Mouse (Mus musculus) monocyte, adult 2 months (primary cell): ENCODE data around the gene Rsph3b.
"Not testable (repeated sequence)": the region's sequence is repeated elsewhere in the genome, so short reads cannot be mapped to it uniquely, and the experiment has no call there.

Experiments used
- DNase-seq, 2 experiments: peaks; one replicate each; pipeline ENCODE4 v3.0.0; 2022; ENCODE audit warnings: low spot score in 2 of 2, low read depth in 1 of 2

Rsph3b gene

DNA sequence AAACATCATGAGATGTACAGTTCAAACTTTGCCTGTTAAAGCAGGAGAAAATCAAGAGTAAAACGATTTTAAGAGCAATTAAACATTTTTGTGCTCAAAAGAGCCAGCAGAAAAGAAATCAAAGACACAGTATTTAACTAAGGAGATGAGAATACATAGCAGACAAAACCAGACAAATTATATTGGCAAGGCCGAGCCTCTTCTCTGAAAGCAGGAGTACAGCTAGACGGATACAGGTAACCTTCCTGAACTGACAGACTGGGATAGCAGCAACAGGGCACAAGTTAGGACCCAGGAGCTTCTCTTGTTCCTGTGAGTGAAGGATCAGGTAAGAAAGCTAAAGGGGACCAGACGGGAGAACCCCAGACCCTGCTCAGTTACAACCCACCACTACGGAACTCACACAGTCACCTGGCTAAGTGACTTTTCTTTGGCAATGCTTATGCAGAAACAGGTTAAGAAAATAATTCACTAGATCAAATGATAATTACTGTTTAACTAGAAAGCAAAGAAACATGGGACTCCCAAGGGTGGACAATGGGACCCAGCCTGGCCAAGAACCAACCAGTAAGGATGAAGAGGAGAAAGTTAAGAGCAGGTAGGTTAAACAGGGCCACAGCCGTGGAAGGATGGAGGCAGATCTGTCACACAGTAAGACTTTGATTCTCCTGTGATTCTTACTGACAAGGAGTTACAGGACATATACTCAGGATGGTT, 11.2 kb upstream of the Rsph3b start:
- not testable (repeated sequence) for DNase-seq

DNA sequence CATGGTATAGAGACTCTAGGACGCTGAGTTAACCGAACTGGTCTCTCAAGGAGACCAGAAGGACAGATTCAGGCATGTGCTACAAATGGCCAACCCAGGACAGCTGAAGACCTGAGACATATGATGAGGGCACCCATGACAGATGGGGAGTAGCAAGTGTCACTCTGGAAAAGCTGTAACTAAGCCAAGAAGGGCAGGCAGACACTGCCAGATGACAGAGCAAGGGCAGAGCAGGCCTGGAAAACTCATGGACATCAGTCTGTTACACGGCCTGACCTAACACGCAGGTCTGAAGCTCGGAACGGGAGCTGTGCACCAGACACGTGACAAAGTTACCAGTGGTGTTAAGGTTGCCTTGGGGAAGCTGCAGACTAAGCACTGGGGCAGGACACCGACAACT, 10.4 kb upstream of the Rsph3b start:
- not testable (repeated sequence) for DNase-seq

DNA sequence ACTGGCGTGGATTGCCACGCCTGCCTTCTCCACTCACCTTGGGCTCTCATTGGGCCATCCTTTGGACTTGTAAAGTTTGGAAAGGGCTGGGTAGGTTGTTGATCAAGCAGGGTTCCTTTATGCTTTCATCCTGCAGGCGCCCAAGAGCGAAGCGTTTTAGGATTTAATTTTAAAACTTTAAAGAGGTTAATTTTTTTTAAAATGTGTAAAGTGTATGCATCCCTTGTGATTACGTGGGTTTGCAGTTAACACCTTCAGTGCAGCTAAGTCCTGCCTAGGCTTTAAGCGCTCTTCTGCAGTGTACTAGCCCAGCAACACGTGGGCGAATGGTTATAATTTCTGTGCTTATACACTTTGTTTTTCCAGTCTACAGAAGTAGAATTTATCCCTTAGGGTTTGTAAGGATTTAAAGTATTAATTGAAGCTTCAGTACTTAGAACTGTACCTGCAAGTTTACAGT, 317 bp upstream of the Rsph3b start:
- DNase-seq = not testable (repeated sequence)

DNA sequence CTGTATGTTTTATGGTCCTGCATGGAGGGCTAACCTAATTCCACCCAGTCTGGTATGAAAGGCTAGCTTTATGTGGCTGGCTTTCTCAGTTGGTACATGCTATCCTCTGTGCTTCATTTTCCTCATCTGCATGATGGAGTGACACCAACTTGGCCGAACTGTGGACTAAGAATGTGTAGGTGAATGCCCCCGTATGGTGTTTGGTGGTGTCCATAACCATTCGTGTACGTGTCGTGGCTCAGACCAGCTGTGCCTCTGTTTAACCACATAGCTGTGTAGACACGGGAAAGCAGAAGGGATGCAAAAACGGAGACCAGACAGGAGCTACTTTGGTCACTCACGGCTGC, 872 bp downstream of the Rsph3b start:
- not testable (repeated sequence) for DNase-seq

DNA sequence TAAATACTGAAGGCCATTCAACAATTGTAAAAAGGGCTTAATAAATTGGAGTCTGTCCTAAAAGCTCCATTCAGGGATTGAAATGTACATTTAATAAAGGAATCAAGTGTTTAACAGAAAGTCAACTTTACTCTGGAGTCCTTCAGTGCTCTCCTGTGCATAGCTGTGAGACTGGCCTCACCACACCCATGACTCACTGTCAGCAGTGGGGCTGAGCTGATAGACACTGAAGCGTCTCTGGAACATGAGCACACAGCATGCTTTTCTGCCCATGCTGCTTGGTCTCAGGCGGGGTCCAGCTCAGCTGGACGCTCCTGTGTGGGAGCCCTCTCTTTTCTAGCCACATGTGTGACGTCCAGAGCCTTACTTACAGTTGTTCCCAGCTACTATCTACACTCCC, 5.9 kb downstream of the Rsph3b start:
- not testable (repeated sequence) for DNase-seq

DNA sequence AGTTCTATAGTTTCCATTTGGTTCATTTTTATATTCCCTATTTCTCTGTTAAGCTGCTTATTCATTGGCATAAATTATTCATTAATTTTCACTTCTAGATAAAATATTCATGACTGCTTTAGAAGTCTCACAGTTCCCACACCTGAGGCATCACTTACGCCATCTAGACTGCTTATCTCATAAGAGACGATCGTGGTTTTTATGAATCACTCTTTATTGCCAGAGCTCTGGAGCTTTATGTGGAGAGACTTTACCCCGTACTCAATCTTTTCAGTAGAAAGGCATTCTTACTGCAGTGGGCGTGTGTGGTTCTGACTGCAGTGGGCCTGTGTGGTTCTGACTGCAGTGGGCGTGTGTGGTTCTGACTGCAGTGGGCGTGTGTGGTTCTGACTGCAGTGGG, 16.9 kb downstream of the Rsph3b start:
- not testable (repeated sequence) for DNase-seq

DNA sequence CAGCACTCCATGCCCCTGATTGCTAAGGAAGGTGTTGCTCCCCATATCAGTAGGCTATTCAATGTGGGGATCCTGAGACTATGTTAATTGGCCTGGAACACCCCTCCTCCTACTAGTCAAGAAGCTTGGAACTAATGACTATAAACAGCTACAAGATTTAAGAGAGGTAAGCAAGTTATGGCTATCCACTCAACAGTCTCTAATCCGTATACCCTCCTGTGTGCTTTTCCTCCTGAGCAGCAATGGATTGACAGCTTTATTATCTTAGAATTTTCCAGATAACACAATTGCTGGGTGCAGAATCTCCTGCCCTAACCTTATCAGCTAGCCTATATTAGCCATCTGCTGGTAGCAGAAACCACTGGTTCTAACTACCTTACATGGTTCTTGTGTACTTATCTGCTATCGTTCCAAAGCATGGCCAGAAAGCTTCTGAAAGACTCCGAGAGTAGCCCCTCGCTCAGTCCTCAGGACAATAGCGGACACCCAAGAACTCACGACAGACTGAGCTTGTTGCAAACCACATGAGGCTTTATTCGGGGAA, 28.1 kb downstream of the Rsph3b start:
- DNase-seq = not testable (repeated sequence)

DNA sequence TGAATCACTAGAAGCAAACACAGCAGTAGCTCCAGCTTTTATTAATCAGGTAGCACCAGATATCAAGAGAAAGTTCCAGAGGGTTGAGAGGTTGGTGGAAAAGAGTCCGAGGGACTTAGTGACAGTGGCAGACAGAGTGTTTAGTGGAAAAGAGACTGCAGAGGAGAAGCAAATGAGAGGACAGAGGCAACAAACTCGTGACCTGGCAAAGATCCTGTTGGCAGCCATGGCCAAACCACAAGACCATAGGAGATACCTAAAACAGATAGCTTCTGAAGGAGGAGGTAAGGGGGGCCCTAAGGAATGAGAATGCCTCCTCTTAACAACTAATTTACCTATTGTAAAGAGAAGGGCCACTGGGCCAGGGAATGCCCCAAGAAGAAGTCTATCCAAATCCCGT, 29.1 kb downstream of the Rsph3b start:
- DNase-seq = not testable (repeated sequence)

DNA sequence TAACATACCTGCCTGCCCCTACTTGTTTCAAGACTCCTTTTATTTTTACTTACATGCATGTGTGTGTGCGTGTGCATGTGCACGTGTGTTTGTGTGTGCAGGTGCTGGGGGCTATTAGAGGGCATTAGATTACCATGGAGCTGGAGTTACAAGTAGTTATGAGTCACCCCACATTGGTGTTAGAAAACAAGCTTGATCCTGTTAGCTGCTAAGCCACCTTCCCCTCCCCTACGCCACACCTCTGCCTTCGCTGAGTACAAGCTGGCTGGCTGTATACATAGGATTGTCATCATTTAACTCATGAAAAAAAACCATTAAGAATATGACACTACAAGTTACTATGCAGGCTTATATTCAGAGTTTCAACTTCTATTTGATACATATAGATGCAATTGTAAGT, 33.2 kb downstream of the Rsph3b start:
- not testable (repeated sequence) for DNase-seq

DNA sequence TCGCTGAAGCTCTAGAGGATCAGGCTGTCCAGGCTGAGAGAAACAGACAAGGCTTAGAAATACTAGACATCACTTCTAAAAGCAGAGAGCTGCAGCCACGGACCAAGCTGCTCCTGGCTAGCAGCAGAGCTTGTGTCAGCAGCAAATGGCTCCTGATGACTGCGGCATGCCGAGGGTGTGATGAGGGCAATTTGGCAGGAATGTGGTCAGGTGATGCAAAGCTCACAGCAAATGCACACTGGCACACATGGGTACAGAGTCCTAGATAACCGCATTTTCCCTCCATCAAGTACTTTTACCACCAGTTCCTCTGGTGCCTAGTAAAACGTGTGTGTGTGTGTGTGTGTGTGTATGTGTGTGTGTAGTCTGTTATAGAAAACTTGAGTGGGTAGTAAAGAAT, 34.4 kb downstream of the Rsph3b start:
- not testable (repeated sequence) for DNase-seq

DNA sequence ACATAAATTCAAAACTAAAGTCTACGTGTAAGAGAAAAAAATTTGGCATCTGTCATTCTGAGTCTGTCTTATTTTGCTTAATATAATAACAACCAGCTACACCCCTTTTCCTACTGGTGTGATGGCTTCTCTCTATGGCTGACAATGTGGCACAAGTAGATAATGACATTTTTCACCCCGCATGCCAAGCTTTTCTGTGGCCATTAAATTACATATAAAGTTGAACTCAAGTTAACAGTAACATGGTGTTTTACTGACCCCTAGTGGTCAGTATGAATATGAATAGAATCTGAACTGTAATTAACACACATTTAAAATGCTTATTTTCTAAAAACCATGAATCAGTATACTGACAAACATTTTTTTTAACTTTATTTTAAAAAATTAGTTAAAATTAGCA, 48.1 kb downstream of the Rsph3b start:
- DNase-seq = not testable (repeated sequence)

DNA sequence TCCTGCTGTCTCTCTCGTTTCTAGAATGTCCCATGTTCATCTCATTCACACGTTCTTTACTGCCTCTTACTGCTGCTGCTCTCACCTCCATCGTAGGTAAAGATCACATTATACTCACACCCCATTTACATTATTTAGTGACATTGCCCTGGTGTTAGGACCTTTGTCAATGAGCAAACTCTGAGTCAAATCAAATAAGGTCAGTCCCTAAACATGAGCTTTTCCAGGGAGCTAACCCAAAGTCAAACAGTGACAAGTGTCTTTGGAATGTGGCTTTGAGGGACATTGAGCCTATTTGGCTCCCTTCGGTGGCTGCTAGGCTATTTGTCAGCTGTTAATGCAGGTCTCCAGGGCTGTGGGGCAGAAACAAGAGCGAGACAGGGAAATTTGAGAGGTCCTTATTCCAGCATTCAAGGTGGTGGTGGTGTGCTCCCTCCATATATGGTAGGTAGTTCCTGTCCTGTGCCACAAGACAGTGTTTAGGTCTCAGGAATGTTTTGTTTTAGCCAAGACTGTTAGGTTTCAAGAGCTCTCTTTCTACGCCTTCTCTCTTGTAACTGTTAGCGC, 50.4 kb downstream of the Rsph3b start:
- not testable (repeated sequence) for DNase-seq

DNA sequence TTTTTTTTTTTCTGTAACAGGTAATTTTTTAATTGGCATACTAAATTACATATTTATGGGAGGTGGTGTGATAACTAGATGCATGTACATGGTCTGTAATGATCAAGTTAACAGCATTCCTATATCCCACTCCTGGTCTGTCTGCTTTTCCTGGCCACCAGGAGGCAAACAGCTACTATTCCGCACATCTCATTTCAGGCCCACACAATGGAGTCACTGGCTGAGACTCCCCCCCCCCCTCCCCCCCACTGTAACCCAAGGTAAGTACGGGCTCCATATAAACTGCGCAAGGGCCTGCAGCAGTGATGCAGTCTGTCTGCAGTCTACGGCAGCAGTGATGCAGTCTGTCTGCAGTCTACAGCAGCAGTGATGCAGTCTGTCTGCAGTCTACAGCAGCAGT, 51.7 kb downstream of the Rsph3b start:
- no peak for DNase-seq

DNA sequence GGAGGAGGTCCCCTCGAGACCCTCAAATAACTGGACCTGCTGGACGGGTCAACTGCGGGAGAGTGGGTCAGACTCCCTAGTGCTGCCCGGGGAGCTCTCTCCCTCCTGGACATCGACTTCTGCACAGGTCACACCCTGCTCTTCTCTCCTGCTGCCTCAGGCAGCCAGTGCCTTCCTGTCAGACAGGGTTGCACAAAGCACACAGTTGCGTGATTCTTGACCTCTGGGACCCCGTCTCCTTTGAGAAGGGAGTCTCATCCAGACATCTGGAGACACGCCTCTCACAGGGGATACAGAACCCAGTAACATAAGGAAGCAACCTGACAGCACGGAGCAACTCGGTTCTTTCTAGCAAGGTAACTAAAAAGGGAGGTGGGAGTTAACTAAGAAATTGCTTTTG, 55.1 kb downstream of the Rsph3b start:
- no peak for DNase-seq

DNA sequence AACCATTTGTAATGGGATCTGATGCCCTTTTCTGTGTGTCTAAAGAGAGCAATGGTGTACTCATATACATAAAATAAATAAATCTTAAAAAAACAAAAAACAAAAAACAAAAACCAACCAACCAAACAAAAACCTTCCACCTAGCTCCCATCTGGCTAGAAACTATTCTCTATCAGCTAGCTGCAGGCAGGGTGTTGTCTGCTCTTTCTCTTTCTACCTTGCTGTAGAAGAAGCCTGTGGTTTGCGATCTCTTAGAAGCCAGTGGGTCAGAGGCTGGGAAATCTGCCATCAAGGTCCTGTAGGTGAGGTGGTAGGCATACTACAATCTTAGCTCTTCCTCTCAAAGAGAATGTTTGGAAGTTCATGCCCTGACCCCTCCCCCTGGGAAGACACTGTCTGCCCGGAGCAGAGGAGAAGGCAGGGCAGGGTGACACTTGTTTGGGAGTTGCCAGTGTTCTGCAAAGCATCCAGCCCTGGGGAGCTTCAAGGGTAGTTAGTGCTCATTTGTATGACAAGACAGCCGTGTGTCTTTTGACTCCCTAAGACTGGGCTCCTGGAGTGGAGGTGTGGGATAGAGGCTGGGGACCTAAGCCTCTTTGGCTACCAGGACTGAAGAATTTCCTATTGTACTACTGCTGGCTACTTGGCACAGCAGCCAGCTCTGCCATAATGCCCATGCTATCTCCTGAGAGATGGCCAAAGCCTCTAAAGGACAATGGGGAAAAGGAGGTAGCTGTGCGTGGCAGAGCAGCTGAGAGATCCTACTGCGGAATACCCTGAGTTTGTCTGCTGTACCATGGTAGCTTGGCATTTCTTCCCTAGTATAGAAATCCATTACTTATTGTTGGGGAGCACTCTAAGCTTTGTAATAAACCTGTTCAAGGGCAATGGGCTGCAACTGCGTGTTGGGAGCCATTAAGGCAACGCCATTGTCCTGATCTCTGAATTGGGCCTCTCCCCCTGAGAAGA, 56.2 kb downstream of the Rsph3b start:
- DNase-seq = no peak

DNA sequence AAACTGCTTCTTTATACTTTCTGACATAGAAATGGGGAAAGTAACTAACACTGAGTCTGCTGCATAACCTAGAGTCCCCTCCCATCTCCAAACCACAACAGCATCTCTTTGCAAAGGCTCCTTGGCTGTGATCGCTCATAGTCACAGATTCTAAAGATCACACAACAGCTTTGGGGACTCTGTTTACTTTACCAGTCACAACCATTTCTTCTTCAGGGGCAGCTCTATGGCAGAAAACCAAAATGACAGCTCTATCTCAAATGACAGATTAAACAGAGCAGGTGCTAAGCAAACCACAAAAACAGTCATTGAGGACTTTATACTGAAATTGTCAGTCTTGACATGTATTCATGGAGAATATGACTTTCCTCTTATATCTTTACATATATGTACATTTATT, 62.0 kb downstream of the Rsph3b start:
- DNase-seq = no peak

DNA sequence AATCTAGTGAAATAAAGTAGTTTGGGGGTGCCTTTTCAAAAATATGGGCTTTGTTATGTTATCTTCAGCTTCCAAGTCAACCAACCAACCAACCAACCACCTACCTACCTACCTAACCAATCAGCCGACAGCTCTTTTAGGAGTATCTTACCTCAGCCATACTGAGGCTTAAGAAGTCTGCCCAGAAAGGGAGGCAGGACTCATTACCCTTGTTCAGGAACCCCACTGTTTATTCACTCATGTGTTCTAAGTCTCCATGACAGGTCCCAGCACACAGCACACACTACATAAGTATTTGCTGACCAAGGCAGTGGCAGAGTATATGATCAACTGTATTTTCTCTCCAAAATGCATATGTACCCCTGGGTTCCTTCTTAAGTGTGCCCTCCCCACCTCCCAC, 64.0 kb downstream of the Rsph3b start:
- DNase-seq = no peak

DNA sequence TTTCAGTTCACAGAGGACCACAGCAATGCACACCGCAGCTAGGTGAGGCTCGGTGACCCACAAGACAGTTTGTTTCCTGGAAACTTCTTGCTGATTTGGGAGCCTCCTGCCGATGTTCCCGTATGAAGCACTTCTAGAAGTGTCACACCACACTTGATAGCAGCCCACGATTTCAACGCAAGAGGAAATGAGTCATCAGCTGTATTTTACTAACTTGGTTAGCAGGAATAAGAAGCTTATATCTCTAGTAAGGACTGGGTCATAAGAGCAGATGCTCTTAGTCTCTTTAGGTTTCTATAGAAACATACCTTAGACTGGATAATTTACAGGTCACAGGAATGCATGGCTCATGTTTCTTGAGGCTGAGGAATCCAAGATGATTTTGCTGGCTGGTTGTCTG, 67.2 kb downstream of the Rsph3b start:
- no peak for DNase-seq

DNA sequence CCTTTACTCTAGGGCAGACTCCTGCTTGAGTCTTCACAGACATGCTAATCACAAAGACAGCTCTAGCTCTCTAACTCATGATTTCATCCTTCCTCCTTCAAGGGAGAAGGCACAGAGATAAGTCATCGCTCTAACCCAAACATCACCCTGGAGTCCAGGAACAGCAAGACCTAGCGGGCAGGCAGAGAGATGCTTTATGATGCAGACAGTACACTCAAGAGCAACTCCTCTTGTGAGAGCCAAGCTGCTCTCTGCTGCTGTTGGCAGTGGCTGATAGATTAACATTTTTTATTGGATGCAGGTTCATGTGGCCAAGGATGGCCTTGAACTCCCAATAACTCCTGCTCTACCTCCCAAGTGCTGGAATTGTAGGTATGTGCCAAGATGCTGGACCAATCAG, 77.1 kb downstream of the Rsph3b start:
- no peak for DNase-seq

DNA sequence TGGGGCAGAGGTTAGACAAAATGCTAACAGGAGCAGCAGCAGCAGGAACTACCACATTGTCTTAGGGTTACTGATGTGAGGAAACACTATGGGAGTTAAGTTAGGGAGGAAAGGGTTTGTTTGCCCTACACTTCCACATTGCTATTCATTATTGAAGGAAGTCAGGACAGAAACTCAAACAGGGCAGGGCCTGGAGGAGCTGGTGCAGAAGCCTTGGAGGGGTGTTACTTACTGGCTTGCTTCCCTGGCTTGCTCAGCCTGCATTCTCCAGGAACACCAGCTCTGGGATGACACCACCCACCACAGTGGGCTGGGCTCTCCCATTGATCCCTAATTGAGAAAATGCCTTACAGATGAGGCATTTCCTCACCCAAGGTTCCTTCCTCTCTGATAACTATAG, 79.7 kb downstream of the Rsph3b start:
- DNase-seq = no peak

DNA sequence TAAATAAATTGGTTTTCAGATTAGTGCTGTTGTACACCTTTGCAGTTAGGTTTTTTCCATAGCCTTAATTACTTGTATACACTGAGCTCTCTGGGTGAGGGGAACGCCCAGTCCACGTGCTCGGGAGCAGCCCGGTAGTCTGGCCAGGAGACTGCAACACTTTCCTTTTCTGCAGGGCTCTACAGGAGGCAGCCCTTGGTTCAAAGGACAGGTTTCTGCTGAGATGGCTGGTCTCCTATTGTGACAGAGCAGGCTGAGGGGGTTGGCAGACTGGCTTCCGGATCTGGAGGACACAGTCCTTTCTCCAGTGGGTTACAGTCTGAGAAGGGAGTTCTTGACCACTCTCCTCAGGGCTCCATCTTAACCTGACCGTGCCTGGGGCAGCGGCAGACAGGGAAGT, 80.7 kb downstream of the Rsph3b start:
- DNase-seq = no peak

DNA sequence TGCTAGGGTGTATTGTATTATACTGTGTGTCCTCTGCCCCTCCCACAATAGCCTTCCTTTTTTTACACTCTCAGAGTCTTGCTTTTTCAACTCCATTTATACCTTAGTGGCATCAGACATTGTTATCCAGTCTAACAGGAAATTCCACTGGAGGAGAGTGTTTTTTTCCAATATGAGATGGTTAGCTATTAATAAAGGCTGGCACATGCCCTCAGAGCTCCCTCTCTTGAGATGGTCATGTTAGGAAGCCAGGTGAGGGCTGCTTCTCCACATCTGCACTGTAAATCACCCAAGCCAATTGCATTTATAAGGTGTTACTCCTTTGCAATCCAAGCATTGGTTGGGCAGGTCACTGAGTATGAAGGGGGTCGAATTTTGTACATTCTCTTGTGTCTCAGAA, 81.9 kb downstream of the Rsph3b start:
- DNase-seq = no peak
